Mouse (Mus musculus) stomach, embryonic 14.5 days (tissue): ENCODE data around the gene Rap1b. TPM values are rescaled to one million over a fixed set of nuclear protein-coding genes. Genes with fewer than 3 reads are reported as not detected.

Source experiments
- ATAC-seq: fragments of 200-750 bp; cut with Nextera tagmentation; 2 replicates; pipeline ENCODE4 v1.8.0; 2017; ENCODE audit warnings: low read depth, moderate TSS enrichment; ENCODE audit not compliant: insufficient number of reproducible peaks, insufficient read depth, low FRiP score
- H3K27ac ChIP-seq: fragments of 300-500 bp; sonication (generic); 2 replicates; pipeline ENCODE4 v1.5.1; 2014; ENCODE audit warnings: mild to moderate bottlenecking, low read length, moderate library complexity, mixed read lengths
- H3K27me3 ChIP-seq: fragments of 300-500 bp; sonication (generic); 2 replicates; pipeline ENCODE4 v1.6.1; 2014; ENCODE audit warnings: low read length, control low read depth, mixed read lengths; ENCODE audit not compliant: control insufficient read depth, insufficient read depth
- H3K36me3 ChIP-seq: fragments of 300-500 bp; sonication (generic); 2 replicates; pipeline ENCODE4 v1.6.1; 2014; ENCODE audit warnings: mild to moderate bottlenecking, control low read depth, low read length, moderate library complexity, mixed read lengths; ENCODE audit not compliant: control insufficient read depth, insufficient read depth
- H3K4me1 ChIP-seq: fragments of 300-500 bp; sonication (generic); 2 replicates; pipeline ENCODE4 v1.6.1; 2014; ENCODE audit warnings: low read length, control low read depth, mixed read lengths; ENCODE audit not compliant: control insufficient read depth, insufficient read depth
- H3K4me2 ChIP-seq: fragments of 300-500 bp; sonication (generic); replicated peaks from 2 replicates; pipeline ENCODE4 v1.6.1; 2014; ENCODE audit warnings: low read depth, low read length, control low read depth
- H3K4me3 ChIP-seq: fragments of 300-500 bp; sonication (generic); 2 replicates; pipeline ENCODE4 v1.5.1; 2014; ENCODE audit warnings: low read depth, low read length, control low read depth
- H3K9ac ChIP-seq: fragments of 300-500 bp; sonication (generic); replicated peaks from 2 replicates; pipeline ENCODE4 v1.6.1; 2014; ENCODE audit warnings: low read depth, mild to moderate bottlenecking, control low read depth, low read length, moderate library complexity, mixed read lengths
- H3K9me3 ChIP-seq: fragments of 300-500 bp; sonication (generic); 2 replicates; pipeline ENCODE4 v1.6.1; 2016; ENCODE audit warnings: low read depth, low read length, control low read depth; ENCODE audit not compliant: control insufficient read depth
- WGBS: fragments of 180-500 bp; shearing (Covaris S2); extraction: QIAGEN DNeasy Blood & Tissue Kit; methylation state at CpG from one replicate; pipeline ENCODE4 v1.1.7; 2014; 5-methylcytosine and 5-hydroxymethylcytosine counted together
- polyA plus RNA-seq: library from polyadenylated mRNA; unstranded; fragments of >200 nt; fragmentation: Nextera tagmentation; extraction: Ambion mirVana; gene quantifications from 2 replicates; pipeline ENCODE4 v1.2.1, GENCODE M21; 2014

Gene Rap1b
- polyA plus RNA-seq, 1 experiment from 2014 or later, result 178 TPM

DNA sequence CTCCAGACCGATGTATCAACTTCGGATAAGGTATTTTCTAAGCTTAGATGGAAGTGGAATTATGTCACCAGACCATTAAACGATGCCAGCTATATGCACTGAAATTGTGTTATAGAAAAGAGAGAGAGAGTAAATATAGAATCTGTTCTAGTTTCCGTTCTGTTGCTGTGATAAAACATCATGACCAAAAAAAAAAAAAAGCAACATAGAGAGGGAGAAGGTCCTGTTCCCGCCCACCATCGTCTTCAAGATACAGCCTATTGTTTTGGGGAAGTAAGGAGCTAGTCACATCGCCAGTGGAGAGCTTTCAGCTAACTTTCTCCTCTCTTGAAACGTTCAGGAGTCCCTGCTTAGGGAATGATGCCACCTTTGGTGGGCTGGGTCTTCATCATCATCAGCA, 37.6 kb upstream of the Rap1b start:
- Histone ChIP-seq H3K9ac (no peak overlapping the region), H3K27ac (no peak overlapping the region), H3K4me1 (no peaks in the 10 kb centered on the region), H3K36me3 (no peaks in the 10 kb centered on the region), H3K4me3 (no peak overlapping the region), H3K9me3 (no peaks in the 10 kb centered on the region), H3K4me2 (no peak overlapping the region), H3K27me3 (no peaks in the 10 kb centered on the region)
- no peak for ATAC-seq
- 91% methylated on average over 8 of the region's 8 CpGs for WGBS

DNA sequence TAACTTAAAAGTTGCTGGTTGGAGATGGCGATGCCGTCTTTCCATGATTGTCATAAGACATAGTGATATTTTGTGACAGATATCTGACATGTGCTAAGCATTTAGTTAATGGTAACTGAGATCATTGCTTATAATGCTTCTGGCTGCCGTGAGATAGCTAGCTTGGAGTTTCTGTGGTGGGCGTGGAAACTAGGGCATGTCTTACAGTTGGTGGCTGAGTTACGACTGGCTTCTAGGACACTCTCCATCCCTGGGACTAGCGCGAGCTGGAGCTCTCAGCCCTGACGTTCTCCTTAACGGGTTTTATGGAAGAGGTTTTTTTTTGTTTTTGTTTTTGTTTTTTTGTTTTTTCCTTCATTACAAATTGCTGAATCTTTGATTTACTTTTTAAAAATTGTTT, 32.8 kb upstream of the Rap1b start:
- no peak overlapping the region for H3K9ac ChIP-seq
- ATAC-seq, result no peak
- H3K4me1 ChIP-seq, result no peaks in the 10 kb centered on the region
- no peaks in the 10 kb centered on the region for H3K36me3 ChIP-seq
- 86% methylated on average over 9 of the region's 9 CpGs for WGBS
- H3K27me3 ChIP-seq, result no peaks in the 10 kb centered on the region
- no peak overlapping the region for H3K4me2 ChIP-seq
- H3K9me3 ChIP-seq, result no peaks in the 10 kb centered on the region
- H3K4me3 ChIP-seq, result no peak overlapping the region
- no peak overlapping the region for H3K27ac ChIP-seq

DNA sequence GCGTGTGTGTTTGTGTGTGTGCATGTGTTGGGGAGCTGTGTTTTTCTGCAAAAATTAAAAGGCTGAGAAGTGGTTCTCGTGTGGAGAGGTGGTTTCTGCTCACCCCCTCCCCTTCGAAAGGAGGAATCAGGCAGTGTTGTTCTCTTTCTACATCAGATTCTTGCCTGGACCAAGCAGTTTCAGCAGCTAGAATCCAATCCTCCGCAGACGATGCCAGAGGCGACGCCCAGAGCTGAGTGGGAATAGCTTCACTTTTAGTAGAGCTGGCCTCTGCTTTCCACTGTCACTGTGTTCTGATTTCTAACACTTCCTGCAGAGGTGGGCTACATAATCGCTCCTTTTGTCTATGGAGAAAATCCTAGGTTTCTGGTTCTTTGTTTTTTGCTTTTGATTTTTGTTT, 31.0 kb upstream of the Rap1b start:
- Histone ChIP-seq H3K36me3 (no peaks in the 10 kb centered on the region), H3K27ac (no peak overlapping the region), H3K4me2 (no peak overlapping the region), H3K9ac (no peak overlapping the region), H3K4me3 (no peak overlapping the region), H3K27me3 (no peaks in the 10 kb centered on the region), H3K4me1 (no peaks in the 10 kb centered on the region), H3K9me3 (no peaks in the 10 kb centered on the region)
- 74% methylated on average over 8 of the region's 8 CpGs for WGBS
- no peak for ATAC-seq

DNA sequence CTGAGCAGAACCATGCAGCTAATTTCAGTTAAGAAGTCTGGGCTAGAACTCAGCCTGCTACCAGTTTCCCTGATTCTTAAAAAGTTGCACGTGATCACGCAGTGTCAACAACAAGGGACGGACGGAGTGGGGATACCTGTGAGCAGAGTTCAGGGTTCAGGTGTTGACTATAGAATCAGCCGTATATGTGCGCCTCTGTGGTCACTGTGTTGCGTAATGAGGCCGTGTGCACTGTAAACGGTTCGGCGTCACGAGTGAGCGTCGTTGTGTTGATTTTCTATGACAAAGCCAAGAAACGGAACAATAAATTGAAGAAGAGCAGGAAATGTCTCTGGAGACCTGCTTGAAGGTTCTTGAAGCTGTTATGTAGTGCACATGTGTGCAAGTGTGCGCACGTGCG, 30.6 kb upstream of the Rap1b start:
- H3K4me1 ChIP-seq, result no peaks in the 10 kb centered on the region
- ATAC-seq, result no peak
- H3K4me2 ChIP-seq, result no peak overlapping the region
- no peak overlapping the region for H3K9ac ChIP-seq
- no peak overlapping the region for H3K4me3 ChIP-seq
- no peaks in the 10 kb centered on the region for H3K36me3 ChIP-seq
- WGBS, result 85% methylated on average over 18 of the region's 18 CpGs
- no peaks in the 10 kb centered on the region for H3K27me3 ChIP-seq
- no peak overlapping the region for H3K27ac ChIP-seq
- no peaks in the 10 kb centered on the region for H3K9me3 ChIP-seq

DNA sequence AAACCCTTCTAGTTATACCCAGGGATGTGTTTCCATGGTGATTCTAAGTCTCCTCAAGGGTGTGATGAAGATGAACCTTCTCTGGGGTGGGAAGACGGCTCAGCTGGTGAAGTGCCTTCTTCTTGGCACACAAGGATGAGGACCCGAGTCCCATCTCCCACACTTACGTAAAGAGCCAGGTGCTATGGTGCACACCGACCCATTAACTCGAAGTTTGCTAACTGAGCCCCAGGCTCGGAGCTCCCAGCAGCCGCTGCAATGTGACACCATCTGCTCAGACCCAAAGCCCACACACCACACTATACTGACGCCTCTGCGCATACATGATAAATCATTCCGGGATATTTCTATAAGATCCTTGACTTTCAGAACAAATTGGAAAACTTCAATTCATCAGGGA, 29.1 kb upstream of the Rap1b start:
- no peaks in the 10 kb centered on the region for H3K4me1 ChIP-seq

DNA sequence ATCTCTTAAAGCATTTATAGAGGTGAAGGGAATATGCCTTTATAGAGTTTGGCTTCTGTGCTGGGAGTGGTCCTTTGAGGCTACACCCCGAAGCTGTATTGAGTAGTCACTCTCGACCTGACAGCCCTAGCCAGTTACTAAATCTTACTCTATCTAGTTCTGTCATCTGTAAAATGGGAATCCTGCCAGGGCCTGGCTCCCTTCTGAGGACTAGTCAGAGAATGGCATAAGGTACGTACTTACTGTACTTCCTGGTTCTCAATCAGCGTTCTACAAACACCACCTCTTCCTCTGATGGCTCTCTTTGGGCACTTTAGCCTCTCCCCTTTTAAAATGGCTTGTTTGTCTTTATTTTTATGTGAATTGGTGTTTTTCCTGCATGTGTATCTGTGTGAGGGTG, 28.1 kb upstream of the Rap1b start:
- ATAC-seq, result no peak
- Histone ChIP-seq H3K9ac (no peak overlapping the region), H3K27me3 (no peaks in the 10 kb centered on the region), H3K36me3 (no peaks in the 10 kb centered on the region), H3K4me3 (no peak overlapping the region), H3K4me2 (no peak overlapping the region), H3K27ac (no peak overlapping the region), H3K4me1 (no peaks in the 10 kb centered on the region), H3K9me3 (no peaks in the 10 kb centered on the region)
- WGBS, result 78% methylated on average over 4 of the region's 4 CpGs

More for the DNA sequence above, 29.1 kb upstream of the Rap1b start:
- WGBS, result 65% methylated on average over 10 of the region's 10 CpGs
- H3K4me2 ChIP-seq, result no peak overlapping the region
- ATAC-seq, result no peak
- H3K9me3 ChIP-seq, result no peaks in the 10 kb centered on the region
- H3K36me3 ChIP-seq, result no peaks in the 10 kb centered on the region
- H3K27me3 ChIP-seq, result no peaks in the 10 kb centered on the region
- no peak overlapping the region for H3K27ac ChIP-seq
- H3K9ac ChIP-seq, result no peak overlapping the region
- H3K4me3 ChIP-seq, result no peak overlapping the region

DNA sequence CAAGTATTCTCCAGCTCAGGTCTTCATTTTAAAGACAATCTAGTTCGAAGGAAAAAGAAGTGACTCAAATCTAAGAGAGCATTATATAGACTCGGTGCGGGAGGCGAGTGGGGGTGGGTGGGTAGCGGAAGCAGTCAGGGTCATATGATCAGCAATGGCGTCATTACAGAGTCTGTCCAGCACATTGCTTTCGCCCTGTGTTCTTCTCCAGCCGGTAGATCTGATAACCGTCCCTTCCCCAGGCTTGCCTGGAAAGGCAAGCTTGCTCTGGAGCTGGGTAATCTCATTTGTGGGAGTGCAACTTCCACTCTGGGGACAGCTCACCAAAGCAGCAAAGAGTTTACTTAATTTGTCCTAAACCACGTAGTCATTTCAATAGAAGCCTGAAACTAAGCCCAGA, 26.6 kb upstream of the Rap1b start:
- Histone ChIP-seq H3K4me2 (no peak overlapping the region), H3K9ac (no peak overlapping the region), H3K9me3 (no peaks in the 10 kb centered on the region), H3K4me1 (no peaks in the 10 kb centered on the region), H3K27me3 (no peaks in the 10 kb centered on the region), H3K27ac (no peak overlapping the region), H3K4me3 (no peak overlapping the region), H3K36me3 (no peaks in the 10 kb centered on the region)
- no peak for ATAC-seq
- 76% methylated on average over 10 of the region's 10 CpGs for WGBS

DNA sequence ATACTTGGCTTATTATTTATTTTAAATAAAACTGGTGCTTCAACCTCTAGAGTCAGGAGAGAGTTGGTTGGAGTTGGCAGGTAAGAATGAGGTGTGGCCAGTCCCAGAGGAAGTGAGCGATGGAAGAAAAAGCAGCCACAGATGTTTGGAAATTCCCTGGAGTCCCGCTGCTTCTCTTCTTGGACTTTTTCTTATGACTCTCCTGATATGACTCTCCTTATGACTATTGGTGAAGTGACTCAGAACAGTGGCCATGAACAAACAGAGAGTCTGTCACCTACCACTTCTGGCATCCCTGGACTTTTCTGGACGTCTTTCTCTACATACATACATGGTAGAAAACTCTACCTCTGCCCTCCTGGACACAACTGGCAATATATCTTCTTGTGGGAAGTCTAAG, 21.5 kb upstream of the Rap1b start:
- ATAC-seq, result no peak
- WGBS, result 87% methylated on average over 3 of the region's 3 CpGs
- Histone ChIP-seq H3K27ac (no peak overlapping the region), H3K36me3 (no peaks in the 10 kb centered on the region), H3K9ac (no peak overlapping the region), H3K9me3 (no peaks in the 10 kb centered on the region), H3K4me1 (no peaks in the 10 kb centered on the region), H3K27me3 (no peaks in the 10 kb centered on the region), H3K4me3 (no peak overlapping the region), H3K4me2 (no peak overlapping the region)

DNA sequence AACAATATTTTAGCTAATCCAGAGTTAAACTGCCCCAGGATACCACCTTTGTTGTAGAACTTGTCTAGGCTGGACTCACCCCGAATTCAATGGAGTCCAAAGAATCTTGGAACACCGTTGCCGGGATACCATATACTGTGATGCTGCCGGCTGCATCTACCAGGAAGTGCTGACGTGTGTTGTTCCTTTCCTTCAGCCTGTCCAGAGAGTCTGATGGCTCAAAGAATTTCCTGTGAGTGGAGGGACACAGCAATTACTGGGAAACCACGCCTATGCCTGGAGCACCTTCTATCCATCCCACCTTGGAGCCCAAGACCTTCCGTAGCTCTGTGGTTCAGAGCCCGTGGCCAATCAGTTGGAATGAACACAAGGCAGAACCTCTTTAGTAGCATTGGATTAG, 20.8 kb upstream of the Rap1b start:
- no peaks in the 10 kb centered on the region for H3K27me3 ChIP-seq
- H3K4me3 ChIP-seq, result no peak overlapping the region
- H3K4me2 ChIP-seq, result no peak overlapping the region
- whole genome bisulfite sequencing, result 71% methylated on average over 8 of the region's 8 CpGs
- no peak overlapping the region for H3K27ac ChIP-seq
- H3K4me1 ChIP-seq, result no peaks in the 10 kb centered on the region
- H3K36me3 ChIP-seq, result no peaks in the 10 kb centered on the region
- no peak overlapping the region for H3K9ac ChIP-seq
- H3K9me3 ChIP-seq, result no peaks in the 10 kb centered on the region
- ATAC-seq, result no peak
